Mouse (Mus musculus): ENCODE data around the gene Nup54.

DNA sequence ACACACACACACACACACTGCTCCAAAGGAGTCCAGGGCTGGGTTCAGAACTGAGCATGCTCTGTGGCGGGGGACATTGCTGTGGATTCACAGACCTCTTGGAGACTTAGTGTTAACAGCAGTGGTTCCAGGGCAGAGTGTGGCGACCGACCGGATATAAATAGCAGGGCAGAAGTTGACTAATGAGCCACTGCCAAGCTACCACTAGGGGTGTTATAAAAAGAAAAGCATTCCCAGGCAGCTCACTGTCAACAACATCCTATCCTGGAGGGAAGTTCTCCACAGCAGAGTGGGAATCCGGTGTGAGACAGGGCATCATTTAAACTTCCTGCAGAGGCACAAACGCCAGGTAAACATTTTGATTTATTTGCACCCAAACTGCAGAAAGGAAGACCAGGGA, 48.4 kb downstream of the Nup54 start:
- no peak for TF ChIP-seq CTCF (IDR thresholded peaks at IDR 0.05; ENCODE audit: extremely low read depth, insufficient read depth, low read length)
- no peak for TF ChIP-seq POLR2A (IDR thresholded peaks at IDR 0.05; ENCODE audit: extremely low read depth, insufficient read depth, low read length)
